Mouse (Mus musculus): Measurements from ENCODE around the gene Wscd2. TPM values are rescaled to one million over a fixed set of nuclear protein-coding genes. Genes with fewer than 3 reads are reported as not detected.

Wscd2 gene
- polyA plus RNA-seq, 1 experiment = not detected

DNA sequence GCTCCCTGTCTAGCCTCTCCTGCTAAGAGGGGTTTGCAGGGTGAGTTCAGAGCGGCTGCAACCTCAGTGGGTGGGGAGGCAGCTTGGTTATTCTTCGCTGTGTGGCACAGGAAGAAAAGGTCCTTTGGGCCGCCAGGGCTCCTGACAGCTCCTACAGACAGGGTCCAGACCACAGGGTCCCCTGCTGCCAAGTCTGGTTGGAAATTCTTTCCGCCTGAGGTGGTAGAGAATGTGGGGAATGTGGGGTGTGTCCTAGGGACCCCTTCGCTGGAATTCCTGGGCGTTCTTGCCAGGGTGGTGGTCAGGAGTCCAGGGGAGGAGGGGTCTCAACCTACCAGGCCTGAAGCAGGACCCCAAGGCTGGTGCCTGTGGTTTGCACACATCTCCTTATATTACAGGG, 13.3 kb upstream of the Wscd2 start:
- no peak overlapping the region for H3K4me2 ChIP-seq (ENCODE audit: low read depth)
- TF ChIP-seq MYOD1 (IDR thresholded peaks at IDR 0.05; ENCODE audit: control insufficient read depth in 1 of 3, insufficient read length in 2 of 3, low read depth in 2 of 3) (no peak), POLR2A (IDR thresholded peaks at IDR 0.05; ENCODE audit: insufficient read length, low read depth) (no peak), MAX (IDR thresholded peaks at IDR 0.05; ENCODE audit: low read depth) (no peak), MYOG (IDR thresholded peaks at IDR 0.05; ENCODE audit: control insufficient read depth in 1 of 3, insufficient read depth in 1 of 3, insufficient read length in 2 of 3, low read depth in 2 of 3) (no peak), TCF12 (IDR thresholded peaks at IDR 0.05; ENCODE audit: insufficient read depth, poor library complexity, severe bottlenecking) (no peak), E2F4 (IDR thresholded peaks at IDR 0.05; ENCODE audit: insufficient read depth) (no peak)
- peaks cover 65% of the 10 kb centered on the region for H3K27me3 ChIP-seq (ENCODE audit: control insufficient read depth, insufficient read depth, insufficient read length)
- no peak overlapping the region for H3ac ChIP-seq (ENCODE audit: control insufficient read depth, insufficient read length)
- no peaks in the 10 kb centered on the region for H3K79me2 ChIP-seq (ENCODE audit: control insufficient read depth, insufficient read depth)
- no peaks in the 10 kb centered on the region for H3K36me3 ChIP-seq (ENCODE audit: control insufficient read depth, insufficient read depth)
- H3K4me3 ChIP-seq = no peak overlapping the region

DNA sequence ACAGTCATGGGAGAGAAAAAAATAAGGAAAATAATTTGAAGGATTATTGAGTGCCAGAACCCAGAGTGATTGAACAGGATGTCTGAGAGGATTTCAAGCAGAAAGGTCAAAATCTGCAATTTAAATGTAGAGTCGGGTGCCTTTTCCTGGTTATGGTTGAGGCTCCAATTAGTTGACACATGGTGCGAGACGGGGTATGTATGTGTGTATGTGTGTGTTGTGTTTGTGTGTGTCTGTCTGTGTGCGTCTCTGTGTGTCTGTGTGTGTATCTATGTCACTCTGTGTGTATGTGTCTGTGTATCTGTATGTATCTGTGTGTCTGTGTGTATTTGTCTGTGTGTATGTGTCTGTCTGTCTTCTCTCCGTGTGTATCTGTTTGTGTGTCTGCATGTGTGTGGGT, 11.1 kb upstream of the Wscd2 start:
- Histone ChIP-seq H3K79me2 (ENCODE audit: control insufficient read depth, insufficient read depth) (no peaks in the 10 kb centered on the region), H3K4me2 (ENCODE audit: low read depth) (no peak overlapping the region), H3K36me3 (ENCODE audit: control insufficient read depth, insufficient read depth) (no peaks in the 10 kb centered on the region), H3K27me3 (ENCODE audit: control insufficient read depth, insufficient read depth, insufficient read length) (peaks cover 79% of the 10 kb centered on the region), H3ac (ENCODE audit: control insufficient read depth, insufficient read length) (peak overlapping the region; percentile 13), H3K4me3 (no peak overlapping the region)
- TF ChIP-seq SRF (IDR thresholded peaks at IDR 0.05; ENCODE audit: control insufficient read depth, insufficient read length, low read depth) (no peak), E2F4 (IDR thresholded peaks at IDR 0.05; ENCODE audit: insufficient read depth) (no peak)

DNA sequence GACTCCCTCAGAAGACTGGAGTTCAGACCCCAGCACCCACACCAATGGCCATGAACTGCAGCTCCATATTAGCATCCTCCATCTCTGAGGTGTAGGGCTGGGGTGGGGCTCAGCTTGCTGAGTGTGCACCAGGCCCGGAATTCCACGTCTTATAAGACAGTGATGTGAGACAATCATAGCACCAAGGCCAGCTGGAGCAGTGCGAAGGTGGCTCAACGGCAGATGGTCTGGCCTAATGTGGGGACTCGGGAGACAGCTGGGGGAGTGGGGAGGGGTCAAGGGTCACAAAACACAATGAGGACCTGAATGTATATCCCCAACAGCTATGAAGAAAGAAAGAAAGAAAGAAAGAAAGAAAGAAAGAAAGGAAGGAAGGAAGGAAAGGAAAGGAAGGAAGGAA, 9.7 kb upstream of the Wscd2 start:
- Histone ChIP-seq H3K27me3 (ENCODE audit: control insufficient read depth, insufficient read depth, insufficient read length) (peaks cover 70% of the 10 kb centered on the region), H3K36me3 (ENCODE audit: control insufficient read depth, insufficient read depth) (no peaks in the 10 kb centered on the region), H3K79me2 (ENCODE audit: control insufficient read depth, insufficient read depth) (no peaks in the 10 kb centered on the region), H3K4me3 (no peak overlapping the region), H3K4me2 (ENCODE audit: low read depth) (no peak overlapping the region), H3ac (ENCODE audit: control insufficient read depth, insufficient read length) (no peak overlapping the region)
- TF ChIP-seq USF1 (IDR thresholded peaks at IDR 0.05; ENCODE audit: low read depth) (no peak), E2F4 (IDR thresholded peaks at IDR 0.05; ENCODE audit: insufficient read depth) (no peak), TCF3 (IDR thresholded peaks at IDR 0.05; ENCODE audit: insufficient read length, low read depth) (no peak), POLR2AphosphoS2 (IDR thresholded peaks at IDR 0.05; ENCODE audit: insufficient read length, low read depth) (no peak), REST (IDR thresholded peaks at IDR 0.05; ENCODE audit: insufficient read depth, insufficient read length) (no peak), MYOG (IDR thresholded peaks at IDR 0.05; ENCODE audit: control insufficient read depth in 1 of 3, insufficient read depth in 1 of 3, insufficient read length in 2 of 3, low read depth in 2 of 3) (no peak), SRF (IDR thresholded peaks at IDR 0.05; ENCODE audit: control insufficient read depth, insufficient read length, low read depth) (no peak), CEBPB (IDR thresholded peaks at IDR 0.05; ENCODE audit: insufficient read depth, poor library complexity, severe bottlenecking) (no peak), POLR2A (IDR thresholded peaks at IDR 0.05; ENCODE audit: insufficient read length, low read depth) (no peak), MAX (IDR thresholded peaks at IDR 0.05; ENCODE audit: low read depth) (no peak), TCF12 (IDR thresholded peaks at IDR 0.05; ENCODE audit: insufficient read depth, poor library complexity, severe bottlenecking) (no peak), MYOD1 (IDR thresholded peaks at IDR 0.05; ENCODE audit: control insufficient read depth in 1 of 3, insufficient read length in 2 of 3, low read depth in 2 of 3) (no peak)

DNA sequence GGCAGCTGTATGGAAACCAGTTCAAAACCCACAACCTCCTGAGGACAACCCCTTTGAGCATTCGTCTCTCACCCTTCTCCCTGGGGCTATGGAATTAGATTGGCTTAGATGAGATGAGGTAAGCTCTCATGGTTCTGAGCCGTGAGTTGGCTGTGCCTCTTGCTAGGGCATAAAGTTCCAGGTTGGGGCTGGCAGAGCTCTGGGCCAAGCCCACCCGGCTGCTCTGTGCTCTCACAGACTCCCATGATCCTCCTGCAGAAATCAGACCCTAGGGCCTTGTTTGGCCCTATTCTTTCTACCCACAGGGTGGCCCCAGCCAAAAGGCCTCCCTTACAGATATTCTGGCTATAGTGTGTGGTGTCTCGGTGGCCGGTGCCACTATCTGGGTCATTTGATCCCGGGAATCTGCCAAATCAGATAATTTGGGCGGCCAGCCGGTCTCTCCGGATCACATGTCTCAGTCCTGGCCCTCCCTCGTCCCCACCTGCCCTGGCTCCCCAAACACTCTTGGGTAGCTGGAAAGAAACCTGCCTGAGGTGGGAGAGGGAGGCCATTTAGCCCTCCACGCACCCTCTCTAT, 4.5 kb upstream of the Wscd2 start:
- Histone ChIP-seq H3K27me3 (ENCODE audit: control insufficient read depth, insufficient read depth, insufficient read length) (peaks cover 83% of the 10 kb centered on the region), H3K79me2 (ENCODE audit: control insufficient read depth, insufficient read depth) (no peaks in the 10 kb centered on the region), H3ac (ENCODE audit: control insufficient read depth, insufficient read length) (no peak overlapping the region), H3K4me3 (no peak overlapping the region), H3K36me3 (ENCODE audit: control insufficient read depth, insufficient read depth) (no peaks in the 10 kb centered on the region), H3K4me2 (ENCODE audit: low read depth) (no peak overlapping the region)
- no peak for TF ChIP-seq MYOG (IDR thresholded peaks at IDR 0.05; ENCODE audit: control insufficient read depth in 1 of 3, insufficient read depth in 1 of 3, insufficient read length in 2 of 3, low read depth in 2 of 3)

DNA sequence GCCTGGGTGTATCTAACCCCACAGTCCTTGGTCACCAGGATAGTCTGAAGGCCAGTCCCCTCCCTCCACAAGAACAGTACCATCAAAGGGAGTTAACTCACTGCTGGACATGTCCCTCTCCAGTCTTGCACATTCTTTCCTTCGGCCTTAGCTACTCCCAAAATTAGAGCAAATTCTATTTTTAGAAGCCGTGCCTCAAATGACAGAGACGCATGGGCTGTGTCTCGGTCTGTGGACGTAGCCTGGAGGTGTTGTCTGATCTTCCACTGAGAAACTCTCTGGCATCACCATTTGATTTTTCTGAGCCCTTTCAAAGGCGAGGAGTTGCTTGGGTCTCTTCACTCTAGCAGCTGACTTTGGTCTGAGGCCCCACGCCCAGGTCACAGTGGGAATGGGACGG, 2.3 kb upstream of the Wscd2 start:
- Histone ChIP-seq H3ac (ENCODE audit: control insufficient read depth, insufficient read length) (no peak overlapping the region), H3K79me2 (ENCODE audit: control insufficient read depth, insufficient read depth) (no peaks in the 10 kb centered on the region), H3K27me3 (ENCODE audit: control insufficient read depth, insufficient read depth, insufficient read length) (peaks cover 87% of the 10 kb centered on the region), H3K4me2 (ENCODE audit: low read depth) (no peak overlapping the region), H3K36me3 (ENCODE audit: control insufficient read depth, insufficient read depth) (no peaks in the 10 kb centered on the region), H3K4me3 (no peak overlapping the region)
- TF ChIP-seq SRF (IDR thresholded peaks at IDR 0.05; ENCODE audit: control insufficient read depth, insufficient read length, low read depth) (no peak), POLR2AphosphoS2 (IDR thresholded peaks at IDR 0.05; ENCODE audit: insufficient read length, low read depth) (no peak), MAX (IDR thresholded peaks at IDR 0.05; ENCODE audit: low read depth) (no peak), MYOD1 (IDR thresholded peaks at IDR 0.05; ENCODE audit: control insufficient read depth in 1 of 3, insufficient read length in 2 of 3, low read depth in 2 of 3) (no peak), TCF12 (IDR thresholded peaks at IDR 0.05; ENCODE audit: insufficient read depth, poor library complexity, severe bottlenecking) (no peak), USF1 (IDR thresholded peaks at IDR 0.05; ENCODE audit: low read depth) (no peak), E2F4 (IDR thresholded peaks at IDR 0.05; ENCODE audit: insufficient read depth) (no peak), POLR2A (IDR thresholded peaks at IDR 0.05; ENCODE audit: insufficient read length, low read depth) (no peak), CEBPB (IDR thresholded peaks at IDR 0.05; ENCODE audit: insufficient read depth, poor library complexity, severe bottlenecking) (no peak), TCF3 (IDR thresholded peaks at IDR 0.05; ENCODE audit: insufficient read length, low read depth) (no peak), REST (IDR thresholded peaks at IDR 0.05; ENCODE audit: insufficient read depth, insufficient read length) (no peak), MYOG (IDR thresholded peaks at IDR 0.05; ENCODE audit: control insufficient read depth in 1 of 3, insufficient read depth in 1 of 3, insufficient read length in 2 of 3, low read depth in 2 of 3) (no peak)
